In genomic region chr17:35701203-35701977, GRCm38 (mm10) we compare ENCODE assay signal across 8 mouse cellular contexts. TPM values are rescaled to one million over a fixed set of nuclear protein-coding genes. Genes with fewer than 3 reads are reported as not detected.
A peak's percentile ranks its signal among the peaks of the same experiment; 100 is the strongest.
DNase-seq lines count a peak whose midpoint lies in the region; ATAC-seq and TF ChIP-seq lines count a peak whose summit lies in the region.
"Had no signal": no experiment of that assay in that cellular context is flagged by ENCODE, and none has a peak within 500 bp of the region (broad histone marks: within the 10 kb centered on the region; RNA-seq: fewer than 3 reads in every experiment).

No protein-coding gene starts in this region.

- peaks cover 93% of the 10 kb centered on the region for H3K4me1 ChIP-seq in E14TG2a.4 (replicated peaks; ENCODE audit: low read depth, low read length)
- peaks cover 78% of the 10 kb centered on the region for H3K4me1 ChIP-seq in forebrain, embryonic 13.5 days
- H3K4me1 ChIP-seq in intestine, embryonic 15.5 days (replicated peaks), result peaks cover 60% of the 10 kb centered on the region
- H3K4me1 ChIP-seq in midbrain, embryonic 15.5 days, result peaks cover 65% of the 10 kb centered on the region

- H3K36me3 ChIP-seq in E14TG2a.4 (ENCODE audit: insufficient read depth, low read length), result no peaks in the 10 kb centered on the region
- H3K36me3 ChIP-seq in forebrain, embryonic 13.5 days (ENCODE audit: poor library complexity, severe bottlenecking), result no peaks in the 10 kb centered on the region; the same call in 1 of the 2 replicates
- H3K36me3 ChIP-seq in intestine, embryonic 15.5 days, result no peaks in the 10 kb centered on the region
- no peaks in the 10 kb centered on the region for H3K36me3 ChIP-seq in midbrain, embryonic 15.5 days (replicated peaks)

- H3K9ac ChIP-seq in forebrain, embryonic 13.5 days, result peak overlapping the region; percentile 97
- H3K9ac ChIP-seq in intestine, embryonic 15.5 days, result peak overlapping the region; percentile 64
- H3K9ac ChIP-seq in midbrain, embryonic 15.5 days, result peak overlapping the region; percentile 86

- H3K9me3 ChIP-seq in E14TG2a.4 (ENCODE audit: low read length), result no peaks in the 10 kb centered on the region
- no peaks in the 10 kb centered on the region for H3K9me3 ChIP-seq in forebrain, embryonic 13.5 days (replicated peaks)
- no peaks in the 10 kb centered on the region for H3K9me3 ChIP-seq in intestine, embryonic 15.5 days
- no peaks in the 10 kb centered on the region for H3K9me3 ChIP-seq in midbrain, embryonic 15.5 days

- ATAC-seq in forebrain, embryonic 13.5 days, result no peak
- ATAC-seq in intestine, embryonic 15.5 days, result no peak
- no peak for ATAC-seq in midbrain, embryonic 15.5 days (replicated peaks)

- DNase-seq in MN1 (ENCODE audit: low spot score), result peak; percentile 64
- DNase-seq in thymus, postnatal 14 days, result no peak
- no peak for DNase-seq in layer of hippocampus, adult 9-10 months (ENCODE audit: low spot score)

- H3K27me3 ChIP-seq in E14TG2a.4 (ENCODE audit: insufficient read depth, low read length), result peaks cover 49% of the 10 kb centered on the region
- H3K27me3 ChIP-seq in forebrain, embryonic 13.5 days, result no peaks in the 10 kb centered on the region
- H3K27me3 ChIP-seq in intestine, embryonic 15.5 days (replicated peaks), result no peaks in the 10 kb centered on the region
- H3K27me3 ChIP-seq in midbrain, embryonic 15.5 days (replicated peaks), result no peaks in the 10 kb centered on the region

- H3K4me3 ChIP-seq in E14TG2a.4 (replicated peaks; ENCODE audit: low read length), result peak overlapping the region; percentile 82
- peak overlapping the region; percentile 79 for H3K4me3 ChIP-seq in forebrain, embryonic 13.5 days
- H3K4me3 ChIP-seq in intestine, embryonic 15.5 days (replicated peaks), result peak overlapping the region; percentile 58
- peak overlapping the region; percentile 83 for H3K4me3 ChIP-seq in midbrain, embryonic 15.5 days

- H3K4me2 ChIP-seq in forebrain, embryonic 13.5 days, result peak overlapping the region; percentile 88
- peak overlapping the region; percentile 89 for H3K4me2 ChIP-seq in intestine, embryonic 15.5 days (replicated peaks)
- H3K4me2 ChIP-seq in midbrain, embryonic 15.5 days, result peak overlapping the region; percentile 86

- WGBS in forebrain, embryonic 13.5 days, result under 1% methylated on average over 16 of the region's 16 CpGs
- 2% methylated on average over 16 of the region's 16 CpGs for WGBS in intestine, embryonic 15.5 days
- WGBS in midbrain, embryonic 15.5 days, result under 1% methylated on average over 16 of the region's 16 CpGs

- no peak for TF ChIP-seq CTCF in E14TG2a.4 (conservative IDR thresholded peaks at IDR 0.05; ENCODE audit: low read length)

- peak overlapping the region; percentile 99 for H3K27ac ChIP-seq in forebrain, embryonic 13.5 days
- H3K27ac ChIP-seq in intestine, embryonic 15.5 days, result peak overlapping the region; percentile 96
- H3K27ac ChIP-seq in midbrain, embryonic 15.5 days, result peak overlapping the region; percentile 99

RNA-seq across cellular contexts. Expression of gene Ddr1, which starts 3.0 kb away (rescaled TPM):
- polyA plus RNA-seq in forebrain, embryonic 13.5 days (2015; fragmentation: Nextera tagmentation; extraction: Ambion mirVana), result 153 and 169 TPM in 2 replicates
- 54.0 and 54.2 TPM in 2 replicates for polyA plus RNA-seq in intestine, embryonic 15.5 days (2015; fragmentation: Nextera tagmentation; extraction: Ambion mirVana)
- polyA plus RNA-seq in midbrain, embryonic 15.5 days (2015; fragmentation: Nextera tagmentation; extraction: Ambion mirVana), result 107 and 118 TPM in 2 replicates
- polyA plus RNA-seq: erythroblast, embryonic 14.5 days had no signal

RNA-seq across cellular contexts. Expression of gene Gtf2h4, which starts 27.9 kb away (rescaled TPM):
- polyA plus RNA-seq in forebrain, embryonic 13.5 days (2015; fragmentation: Nextera tagmentation; extraction: Ambion mirVana), result 36.3 and 42.6 TPM in 2 replicates
- polyA plus RNA-seq in intestine, embryonic 15.5 days (2015; fragmentation: Nextera tagmentation; extraction: Ambion mirVana), result 43.8 TPM in 2 replicates
- 27.6 and 29.5 TPM in 2 replicates for polyA plus RNA-seq in midbrain, embryonic 15.5 days (2015; fragmentation: Nextera tagmentation; extraction: Ambion mirVana)

RNA-seq across cellular contexts. Expression of gene Vars2, which starts 34.0 kb away (rescaled TPM):
- 12.7 and 17.0 TPM in 2 replicates for polyA plus RNA-seq in forebrain, embryonic 13.5 days (2015; fragmentation: Nextera tagmentation; extraction: Ambion mirVana)
- polyA plus RNA-seq in intestine, embryonic 15.5 days (2015; fragmentation: Nextera tagmentation; extraction: Ambion mirVana), result 18.3 and 18.9 TPM in 2 replicates
- polyA plus RNA-seq in midbrain, embryonic 15.5 days (2015; fragmentation: Nextera tagmentation; extraction: Ambion mirVana), result 16.3 and 16.5 TPM in 2 replicates

RNA-seq across cellular contexts. Expression of gene Mucl3, which starts 57.9 kb away (rescaled TPM):
- polyA plus RNA-seq in forebrain, embryonic 13.5 days (2015; fragmentation: Nextera tagmentation; extraction: Ambion mirVana), result 0.06 TPM in 1 of 2 replicates, not detected in the other
- 0.39 and 0.44 TPM in 2 replicates for polyA plus RNA-seq in intestine, embryonic 15.5 days (2015; fragmentation: Nextera tagmentation; extraction: Ambion mirVana)
- not detected in 2 replicates for polyA plus RNA-seq in midbrain, embryonic 15.5 days (2015; fragmentation: Nextera tagmentation; extraction: Ambion mirVana)
- polyA plus RNA-seq: erythroblast, embryonic 14.5 days had no signal
